Mouse (Mus musculus): ENCODE data around the gene Ptprc.

DNA sequence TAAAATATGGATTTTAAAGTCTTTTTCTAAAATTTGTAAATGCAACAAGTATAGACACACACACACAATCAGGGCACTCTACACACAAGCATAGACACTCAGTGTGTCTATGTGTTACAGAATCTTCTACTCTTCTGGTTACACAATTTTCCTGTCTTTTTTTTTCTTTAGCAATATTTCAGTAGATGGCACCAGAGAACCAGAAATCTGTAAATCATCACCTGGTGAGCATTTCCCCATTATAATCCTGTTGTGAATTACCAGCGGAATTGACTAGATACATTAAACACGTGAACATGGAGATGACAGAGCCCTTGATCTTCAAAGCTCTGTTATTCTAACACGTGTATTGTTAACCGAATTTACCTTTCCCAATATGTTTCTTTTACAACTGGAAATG is 45.4 kb downstream of the Ptprc start:
- TF ChIP-seq GATA1 (IDR thresholded peaks at IDR 0.05; ENCODE audit: low read length) (no peak), TAL1 (IDR thresholded peaks at IDR 0.05; ENCODE audit: low read length) (no peak)

Measured in erythroblast, embryonic 14.5 days (primary cell).